Mouse (Mus musculus) small intestine, adult 2 months (tissue): ENCODE data around the gene Dennd5b. TPM values are rescaled to one million over a fixed set of nuclear protein-coding genes. Genes with fewer than 3 reads are reported as not detected.

ENCODE experiments used
- H3K27ac ChIP-seq: fragments of 200-500 bp; 2 replicates; pipeline ENCODE4 v1.5.1; 2012; ENCODE audit warnings: low read depth, low read length, control low read depth, inconsistent platforms; ENCODE audit not compliant: insufficient read depth
- H3K27me3 ChIP-seq: fragments of 200-500 bp; 2 replicates; pipeline ENCODE4 v1.6.1; 2012; ENCODE audit warnings: mild to moderate bottlenecking, moderate library complexity, low read length, inconsistent platforms; ENCODE audit not compliant: control insufficient read depth, insufficient read depth
- H3K36me3 ChIP-seq: fragments of 200-500 bp; 2 replicates; pipeline ENCODE4 v1.6.1; 2012; ENCODE audit warnings: mild to moderate bottlenecking, low read length, control low read depth, inconsistent platforms; ENCODE audit not compliant: control insufficient read depth, insufficient read depth
- H3K4me1 ChIP-seq: fragments of 200-500 bp; 2 replicates; pipeline ENCODE4 v1.6.1; 2012; ENCODE audit warnings: low read length, inconsistent platforms, mixed read lengths; ENCODE audit not compliant: control insufficient read depth, insufficient read depth, insufficient read length
- H3K4me3 ChIP-seq: fragments of 200-500 bp; 2 replicates; pipeline ENCODE4 v1.5.1; 2012; ENCODE audit warnings: low read depth, mild to moderate bottlenecking, control low read depth, inconsistent platforms, low read length, moderate library complexity
- CTCF ChIP-seq: fragments of 200-500 bp; IDR thresholded peaks from 2 replicates; pipeline ENCODE4 v1.5.1; 2012; ENCODE audit warnings: low read depth, mild to moderate bottlenecking, control low read depth, inconsistent platforms, low read length, moderate library complexity, mixed read lengths; ENCODE audit not compliant: insufficient replicate concordance, insufficient read length; ENCODE audit errors: extremely low read depth
- POLR2A ChIP-seq: fragments of 200-500 bp; IDR thresholded peaks from 2 replicates; pipeline ENCODE4 v1.6.1; 2012; ENCODE audit warnings: low read depth, mild to moderate bottlenecking, control low read depth, inconsistent platforms, low read length, moderate library complexity
- WGBS: fragments of 180-500 bp; shearing (Covaris S2); methylation state at CpG from one replicate; pipeline ENCODE4 v1.1.7; 2018; 5-methylcytosine and 5-hydroxymethylcytosine counted together
- polyA plus RNA-seq: library from polyadenylated mRNA; depleted of rRNA; stranded (reverse); fragments of >200 nt; gene quantifications from 2 replicates; pipeline ENCODE4 v1.2.3, GENCODE M21; 2012

Dennd5b gene
- polyA plus RNA-seq, 1 experiment, result 36.1 TPM

- 95% methylated on average over 3 of the region's 3 CpGs for WGBS
- TF ChIP-seq CTCF (no peak), POLR2A (no peak)
- Histone ChIP-seq H3K27me3 (no peaks in the 10 kb centered on the region), H3K27ac (no peak overlapping the region), H3K4me3 (no peak overlapping the region), H3K4me1 (no peaks in the 10 kb centered on the region), H3K36me3 (no peaks in the 10 kb centered on the region)
Measured at GRCm38 (mm10) chr6:148957046-148957445, 144.4 kb downstream of the Dennd5b start.

GRCm38 (mm10) chr6:148955641-148956420, 145.6 kb downstream of the Dennd5b start:
- Histone ChIP-seq H3K36me3 (no peaks in the 10 kb centered on the region), H3K27me3 (no peaks in the 10 kb centered on the region), H3K4me3 (no peak overlapping the region), H3K4me1 (no peaks in the 10 kb centered on the region), H3K27ac (no peak overlapping the region)
- TF ChIP-seq CTCF, result no peak
- TF ChIP-seq POLR2A, result no peak

GRCm38 (mm10) chr6:148946881-148947405, 154.5 kb downstream of the Dennd5b start:
- Histone ChIP-seq H3K27ac (peak overlapping the region; percentile 82), H3K27me3 (no peaks in the 10 kb centered on the region), H3K4me1 (no peaks in the 10 kb centered on the region; the same call in 1 of the 2 replicates), H3K36me3 (no peaks in the 10 kb centered on the region), H3K4me3 (peak overlapping the region; percentile 96)
- TF ChIP-seq POLR2A (no peak), CTCF (no peak)
- 16% methylated on average over 11 of the region's 11 CpGs for WGBS

GRCm38 (mm10) chr6:148946409-148946742, 155.1 kb downstream of the Dennd5b start, which contains the start of gene Sinhcaf:
TSS of gene Sinhcaf (minus strand) at chr6:148946467.
- peak within 1 kb of the TSS; percentile 82 for H3K27ac ChIP-seq
- no peaks in the 10 kb centered on the region for H3K36me3 ChIP-seq
- H3K27me3 ChIP-seq, result no peaks in the 10 kb centered on the region
- peak within 1 kb of the TSS; percentile 96 for H3K4me3 ChIP-seq
- WGBS, result under 1% methylated on average over 47 of the region's 47 CpGs
- no peak for TF ChIP-seq CTCF
- TF ChIP-seq POLR2A, result no peak
- no peaks in the 10 kb centered on the region; the same call in 1 of the 2 replicates for H3K4me1 ChIP-seq

GRCm38 (mm10) chr6:148945509-148946408, 155.7 kb downstream of the Dennd5b start:
- Histone ChIP-seq H3K4me3 (peak overlapping the region; percentile 96), H3K36me3 (no peaks in the 10 kb centered on the region), H3K4me1 (no peaks in the 10 kb centered on the region; the same call in 1 of the 2 replicates), H3K27me3 (no peaks in the 10 kb centered on the region), H3K27ac (peak overlapping the region; percentile 81)
- under 1% methylated on average over 75 of the region's 75 CpGs for WGBS
- TF ChIP-seq CTCF (no peak), POLR2A (no peak)

GRCm38 (mm10) chr6:148944767-148945508, 156.5 kb downstream of the Dennd5b start:
- Histone ChIP-seq H3K36me3 (no peaks in the 10 kb centered on the region), H3K4me1 (no peaks in the 10 kb centered on the region; the same call in 1 of the 2 replicates), H3K27me3 (no peaks in the 10 kb centered on the region), H3K4me3 (peak overlapping the region; percentile 96), H3K27ac (peak overlapping the region; percentile 81)
- WGBS, result under 1% methylated on average over 92 of the region's 92 CpGs
- peak; percentile 35; the same call in 1 of the 2 replicates for TF ChIP-seq POLR2A
- TF ChIP-seq CTCF, result no peak
